Mouse (Mus musculus) kidney, adult 9 months (tissue): ENCODE data around the gene P2ry6.

ENCODE experiments used
- DNase-seq: peaks from one replicate; pipeline ENCODE4 v3.0.0; 2022

The P2ry6 gene

DNA sequence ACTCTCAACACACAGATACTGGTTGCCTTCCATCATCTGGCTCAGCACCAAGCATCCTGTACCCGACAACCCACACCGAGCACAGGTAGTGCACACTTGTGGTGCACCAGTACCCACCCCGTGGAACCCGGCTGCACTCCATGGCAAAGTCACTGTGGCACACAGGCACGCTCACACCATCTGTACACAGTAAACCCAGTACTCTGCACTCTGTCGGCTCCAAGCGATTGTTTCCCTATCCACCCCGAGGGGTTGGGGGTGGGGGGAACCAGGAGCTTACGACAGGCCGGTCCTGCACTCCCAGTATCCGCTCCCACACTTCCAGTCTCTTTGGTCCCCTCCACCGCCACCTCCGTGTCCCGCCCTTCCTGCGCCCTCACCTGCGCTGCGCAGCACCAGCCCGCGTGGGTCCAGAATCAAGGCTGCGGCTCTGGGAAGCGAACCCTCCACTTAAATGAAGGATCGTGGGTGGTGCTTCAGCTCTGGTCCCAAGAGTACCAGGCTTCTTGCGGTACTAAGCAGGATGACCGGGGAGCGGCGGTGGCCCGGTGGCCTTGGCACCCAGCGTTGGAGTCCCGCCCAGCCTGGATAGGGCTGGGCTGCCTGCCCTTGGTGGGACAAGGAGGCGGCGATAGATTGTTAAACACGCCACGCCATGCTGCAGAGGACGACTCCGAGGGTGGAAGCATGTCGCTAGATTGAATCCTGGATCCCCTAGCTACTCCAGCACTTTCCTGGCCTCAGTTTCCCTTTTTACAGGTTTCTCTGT lies at the start of gene P2ry6:
Gene P2ry6 (minus strand): TSS at position 515 of the 769 bp plus-strand sequence.
- DNase-seq = no peak

GRCm38 (mm10) chr7:101017492-101017891 lies 43.0 kb upstream of the P2ry6 start:
- DNase-seq = no peak

DNA sequence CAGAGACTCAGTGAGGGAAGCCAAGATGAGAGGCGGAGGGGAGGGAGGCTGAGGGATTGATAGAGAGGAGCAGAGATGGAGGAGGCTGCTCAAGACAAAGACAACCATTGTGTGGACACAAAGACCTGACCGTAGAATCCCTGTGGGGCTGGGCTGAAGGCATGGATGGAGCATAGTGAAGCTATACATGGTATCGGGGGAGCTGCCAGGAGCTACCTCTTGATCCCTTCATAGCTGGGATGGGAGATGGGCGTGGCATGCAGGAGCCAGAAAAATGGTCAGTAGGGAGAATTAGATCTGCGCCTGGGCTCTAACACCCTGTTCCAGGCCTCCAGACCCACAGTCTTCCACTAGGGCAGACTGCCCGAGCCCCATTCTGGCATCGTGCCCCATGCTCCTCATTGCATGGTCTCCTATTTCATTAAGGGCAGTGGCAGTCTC lies 42.6 kb upstream of the P2ry6 start:
- DNase-seq = no peak

DNA sequence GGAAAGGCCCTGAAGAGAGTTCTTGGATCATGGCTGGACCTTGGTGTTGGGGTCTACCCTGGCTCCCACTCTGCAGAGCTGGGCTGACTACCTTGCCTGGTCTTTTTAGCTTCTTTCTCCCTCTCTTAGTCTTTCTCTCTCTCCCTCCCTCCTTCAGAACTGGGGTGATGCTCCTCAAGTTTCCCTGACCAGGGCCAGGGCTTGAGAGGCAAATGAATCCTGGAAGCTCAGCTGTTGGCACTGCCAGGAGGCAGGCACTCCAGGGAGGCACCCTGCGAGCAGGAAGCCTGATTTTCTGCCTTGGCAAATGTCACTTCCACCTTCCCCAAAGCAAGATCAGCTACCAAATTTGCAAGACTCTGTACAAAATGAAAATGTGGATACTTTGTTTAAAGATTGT lies 40.5 kb upstream of the P2ry6 start:
- no peak for DNase-seq

- no peak for DNase-seq
These were observed 39.6 kb upstream of the P2ry6 start for GRCm38 (mm10) chr7:101014041-101014440.

- DNase-seq = no peak
These were observed 38.1 kb upstream of the P2ry6 start, which contains the start of gene P2ry2 for GRCm38 (mm10) chr7:101012541-101012940. Gene P2ry2, minus strand, starts transcription at chr7:101012866.

- peak; percentile 66 for DNase-seq
These were observed 37.4 kb upstream of the P2ry6 start for GRCm38 (mm10) chr7:101011681-101012367.

- no peak for DNase-seq
These were observed 36.3 kb upstream of the P2ry6 start for GRCm38 (mm10) chr7:101010741-101011140.

DNA sequence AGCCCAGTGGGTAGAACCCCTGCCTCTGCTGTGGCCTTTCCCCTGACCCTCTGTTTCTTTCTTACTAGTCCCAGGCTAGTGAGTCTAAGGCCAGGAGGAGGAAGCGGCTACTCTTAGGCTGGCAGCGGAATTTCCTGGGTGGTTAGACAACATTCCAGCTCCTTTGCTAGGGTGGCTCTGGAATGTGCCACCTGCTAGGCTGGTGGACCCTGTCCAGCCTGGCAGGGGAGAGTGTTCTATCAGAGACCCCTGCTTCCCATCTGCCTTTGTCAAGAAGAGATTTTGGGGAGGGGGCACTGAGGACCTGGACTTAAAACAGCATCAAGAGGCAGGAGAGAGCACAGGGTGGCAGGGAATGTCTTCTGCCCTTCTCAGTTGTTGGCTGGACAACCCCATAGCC lies 31.8 kb upstream of the P2ry6 start:
- peak; percentile 52 for DNase-seq

GRCm38 (mm10) chr7:101005119-101005518 lies 30.7 kb upstream of the P2ry6 start:
- no peak for DNase-seq

GRCm38 (mm10) chr7:101003442-101004326 lies 29.2 kb upstream of the P2ry6 start:
- no peak for DNase-seq

- no peak for DNase-seq
These were observed 27.8 kb upstream of the P2ry6 start for GRCm38 (mm10) chr7:101002274-101002673.

DNA sequence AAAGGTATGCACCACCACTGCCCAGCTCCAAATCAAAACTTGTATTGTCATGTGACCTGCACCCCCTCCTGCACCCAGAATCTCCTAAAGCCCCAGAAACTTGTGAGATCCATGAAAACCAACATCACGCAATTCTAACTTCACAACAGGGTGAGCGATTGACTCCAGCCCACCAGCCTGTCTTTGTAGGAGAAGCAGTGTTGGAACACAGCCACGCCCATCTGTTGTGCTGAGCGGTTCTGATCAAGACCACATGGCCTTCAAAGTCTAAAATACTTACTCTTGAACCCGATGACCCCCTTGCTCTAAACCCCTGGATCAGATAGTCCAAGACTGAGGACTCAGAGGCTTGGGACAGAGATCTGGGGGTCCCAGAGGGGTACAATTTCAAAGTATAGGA lies 25.2 kb upstream of the P2ry6 start:
- no peak for DNase-seq

- DNase-seq = no peak
These were observed 24.1 kb upstream of the P2ry6 start for GRCm38 (mm10) chr7:100998578-100998960.

DNA sequence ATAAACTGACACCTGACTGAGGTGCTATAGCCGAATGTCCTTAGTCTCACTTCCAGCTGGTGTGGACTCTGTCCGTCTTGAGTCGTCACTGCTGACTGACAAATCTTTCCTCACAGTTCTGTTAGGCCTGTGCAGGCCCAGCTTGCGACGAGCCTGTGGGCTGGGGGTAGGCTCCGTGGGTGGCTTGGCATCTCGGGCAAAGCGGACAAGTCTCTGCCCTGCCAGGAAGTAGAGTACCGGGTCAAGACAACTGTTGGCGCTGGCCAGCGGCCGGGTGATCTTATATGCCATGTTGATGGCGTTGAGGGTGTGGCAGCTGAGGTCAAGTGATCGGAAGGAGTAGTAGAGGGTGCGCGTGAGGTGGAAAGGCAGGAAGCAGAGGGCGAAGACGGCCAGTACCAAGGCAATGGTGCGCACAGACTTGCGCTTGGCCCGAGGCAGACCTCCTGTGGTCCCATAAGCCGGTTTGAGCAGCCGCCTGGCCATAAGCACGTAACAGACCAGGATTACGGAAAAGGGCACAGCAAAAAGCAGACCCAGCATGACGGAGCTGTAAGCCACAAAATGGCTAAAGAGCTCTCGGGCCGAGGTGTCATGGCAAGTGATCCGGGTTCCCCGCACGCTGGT lies 23.6 kb upstream of the P2ry6 start:
- DNase-seq = no peak

GRCm38 (mm10) chr7:100997215-100997614 lies 22.8 kb upstream of the P2ry6 start:
- DNase-seq = no peak

DNA sequence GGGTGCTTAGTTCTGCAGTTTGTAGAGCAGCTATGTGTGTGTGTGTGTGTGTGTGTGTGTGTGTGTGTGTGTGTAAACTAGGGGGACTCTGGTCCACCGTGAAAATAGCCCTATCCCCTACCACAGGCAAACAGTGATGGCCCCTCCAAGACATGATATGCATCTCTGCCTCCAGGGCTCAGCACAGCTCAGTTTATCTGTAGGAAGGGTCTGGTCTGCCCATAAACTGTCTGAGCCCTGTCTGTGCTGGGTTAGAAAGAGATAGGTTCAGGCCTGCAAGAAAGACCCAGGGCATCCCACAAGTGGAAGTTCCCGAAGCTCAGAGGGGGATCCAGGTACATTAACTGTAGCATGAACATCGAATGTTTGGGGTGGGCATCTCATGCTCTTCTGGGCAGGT lies 21.5 kb upstream of the P2ry6 start:
- no peak for DNase-seq

DNA sequence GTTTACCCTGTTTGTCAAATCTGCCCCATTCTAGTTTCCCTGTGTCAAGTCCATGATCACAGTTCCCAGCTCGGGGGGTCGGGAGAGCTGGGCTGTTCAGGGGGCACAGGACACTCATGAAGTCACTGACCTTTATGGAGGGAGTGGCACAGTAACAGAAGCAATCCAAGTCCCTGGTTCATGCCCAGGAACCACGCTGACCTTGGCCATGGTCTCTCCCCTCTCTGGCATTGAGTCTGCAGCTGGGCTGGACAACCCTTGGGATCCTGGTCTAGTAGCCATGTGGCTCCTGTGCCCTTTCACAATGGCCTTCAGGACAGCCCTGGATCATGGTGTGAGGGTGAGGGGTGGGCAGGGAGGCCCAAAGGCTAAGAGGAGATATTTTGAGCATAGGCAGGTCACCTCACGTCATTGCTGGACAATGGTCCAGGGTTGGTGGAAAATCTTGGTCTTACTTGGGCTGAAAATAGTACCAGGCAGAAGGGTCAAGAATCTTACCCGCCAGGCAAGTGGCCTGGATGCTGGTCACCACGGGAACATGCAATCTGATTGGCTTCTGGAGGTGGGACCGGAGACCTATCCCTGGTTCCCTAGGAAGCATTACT lies 20.9 kb upstream of the P2ry6 start:
- DNase-seq = no peak

DNA sequence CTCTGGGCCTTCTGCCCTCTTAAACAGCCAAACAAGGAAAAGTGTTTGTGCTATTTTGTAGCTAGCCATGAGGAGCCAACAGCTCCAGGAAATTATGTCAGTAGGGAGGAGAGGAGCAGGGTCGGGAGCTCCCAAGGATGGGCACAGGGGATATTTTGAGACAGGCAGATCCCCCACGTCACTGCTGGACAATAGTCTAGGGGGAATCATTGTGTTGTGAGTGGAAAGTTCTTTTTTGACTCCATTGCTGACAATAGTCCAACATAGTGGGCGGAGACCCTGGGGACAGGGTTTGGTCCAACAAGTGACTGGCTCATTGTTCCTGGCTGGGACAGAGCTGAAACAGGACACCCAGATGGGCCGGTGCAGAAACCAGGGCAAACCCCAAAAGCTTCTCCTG lies 18.7 kb upstream of the P2ry6 start:
- DNase-seq = peak; percentile 33

DNA sequence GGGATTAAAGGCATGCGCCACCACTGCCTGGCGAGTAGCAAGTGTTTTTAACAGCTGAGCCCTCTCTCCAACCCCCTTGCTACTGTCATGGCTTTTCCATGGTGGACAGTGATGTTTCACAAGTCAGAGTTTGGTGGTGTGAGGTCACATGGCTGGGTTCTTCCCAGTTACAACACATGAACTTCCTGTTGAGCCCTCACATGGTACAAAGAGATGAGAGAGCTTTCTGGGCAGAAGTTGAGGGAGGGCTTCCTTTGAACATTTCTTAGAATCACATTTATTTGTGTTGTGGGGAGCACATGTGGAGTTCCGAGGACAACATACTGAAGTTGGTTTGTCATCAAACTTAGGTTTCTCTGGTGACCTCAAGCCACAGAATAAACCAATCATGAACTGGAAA lies 17.5 kb upstream of the P2ry6 start:
- DNase-seq = no peak

DNA sequence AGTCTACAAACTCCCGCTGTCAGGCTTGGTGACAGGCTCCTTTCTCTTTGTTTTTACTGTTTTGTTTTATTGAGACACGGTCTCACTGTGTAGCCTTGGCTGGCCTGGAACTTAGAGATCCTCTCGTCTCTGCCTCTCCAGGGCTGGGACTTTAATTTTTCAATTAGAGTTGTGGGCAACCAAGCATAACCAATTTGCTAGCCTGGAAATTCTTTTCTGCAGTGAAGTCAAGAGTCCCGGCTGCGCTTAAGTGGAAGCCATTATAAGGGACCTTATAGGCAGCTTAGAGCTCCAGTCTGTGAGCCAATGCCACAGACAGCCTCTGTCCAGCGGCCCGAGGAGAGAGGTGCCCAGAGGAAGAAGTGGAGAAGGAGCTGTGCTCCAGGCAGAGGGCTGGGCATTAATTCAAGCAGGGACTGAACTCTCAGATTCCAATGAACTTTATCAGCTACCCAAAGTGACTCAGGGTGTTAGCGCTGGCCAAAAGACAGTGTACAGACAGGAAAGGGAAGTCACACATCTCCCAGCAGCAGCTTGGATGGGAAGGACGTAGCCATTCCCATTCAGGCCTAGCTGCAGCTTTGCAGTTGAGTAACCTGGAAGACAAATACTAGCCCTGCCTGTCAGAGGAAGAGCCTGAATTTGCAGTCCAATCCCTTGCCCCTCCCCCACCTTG lies 16.3 kb upstream of the P2ry6 start:
- peak; percentile 61 for DNase-seq

GRCm38 (mm10) chr7:100988092-100988491 lies 13.6 kb upstream of the P2ry6 start:
- peak; percentile 84 for DNase-seq
